Mouse (Mus musculus): ENCODE measurements around the gene Rora. TPM values are rescaled to one million over a fixed set of nuclear protein-coding genes. Genes with fewer than 3 reads are reported as not detected.

Gene Rora
- total RNA-seq, 2 experiments from 2014 or later = 0.17 TPM; not detected in 1

- ATAC-seq (replicated peaks; ENCODE audit: low FRiP score, poor library complexity, severe bottlenecking) = no peak
These were observed 502.4 kb downstream of the Rora start for GRCm38 (mm10) chr9:69155836-69156595.

GRCm38 (mm10) chr9:69160818-69161217 is 507.2 kb downstream of the Rora start:
- no peak for ATAC-seq (replicated peaks; ENCODE audit: low FRiP score, poor library complexity, severe bottlenecking)

GRCm38 (mm10) chr9:69164653-69165052 is 511.1 kb downstream of the Rora start:
- ATAC-seq (replicated peaks; ENCODE audit: low FRiP score, poor library complexity, severe bottlenecking) = no peak

DNA sequence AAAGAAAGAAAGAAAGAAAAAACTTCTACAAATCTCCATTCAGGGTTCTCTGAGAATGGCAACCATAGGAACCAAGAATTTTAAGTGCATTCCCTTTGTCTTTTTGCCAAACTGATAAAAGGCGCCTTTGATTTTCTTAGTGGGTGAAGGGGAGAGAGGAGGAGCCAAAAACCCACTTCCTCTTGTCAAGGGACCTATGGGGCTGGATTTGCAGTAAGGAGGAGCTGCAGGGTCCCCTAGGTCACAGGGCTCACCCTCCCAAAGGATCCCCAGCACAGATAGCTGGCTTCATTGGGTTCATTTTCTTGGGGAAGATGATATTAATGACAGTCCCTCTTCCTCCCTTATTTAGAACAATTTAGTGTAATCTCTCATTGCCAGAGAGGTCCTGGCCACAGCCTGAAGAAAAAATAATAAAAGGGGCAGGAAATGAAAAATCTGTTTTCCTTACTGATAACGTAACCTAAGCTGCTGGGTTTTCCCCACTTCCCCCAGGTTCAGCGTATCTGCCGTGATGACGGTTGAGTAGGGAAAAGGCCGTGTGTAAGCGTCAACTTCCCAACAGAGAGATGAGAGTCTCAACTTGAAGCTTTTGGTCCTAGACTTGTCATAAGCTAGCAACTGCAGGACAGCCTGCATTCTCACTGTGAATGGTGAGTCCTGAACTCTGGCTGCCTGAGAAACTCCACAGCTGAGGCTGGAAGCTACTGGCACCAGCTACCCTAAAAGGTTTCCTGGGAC is 511.7 kb downstream of the Rora start:
- no peak for ATAC-seq (replicated peaks; ENCODE audit: low FRiP score, poor library complexity, severe bottlenecking)

- ATAC-seq (replicated peaks; ENCODE audit: low FRiP score, poor library complexity, severe bottlenecking) = no peak
These were observed 520.5 kb downstream of the Rora start for GRCm38 (mm10) chr9:69174061-69174460.

GRCm38 (mm10) chr9:69174527-69175116 is 521.0 kb downstream of the Rora start:
- no peak for ATAC-seq (replicated peaks; ENCODE audit: low FRiP score, poor library complexity, severe bottlenecking)

DNA sequence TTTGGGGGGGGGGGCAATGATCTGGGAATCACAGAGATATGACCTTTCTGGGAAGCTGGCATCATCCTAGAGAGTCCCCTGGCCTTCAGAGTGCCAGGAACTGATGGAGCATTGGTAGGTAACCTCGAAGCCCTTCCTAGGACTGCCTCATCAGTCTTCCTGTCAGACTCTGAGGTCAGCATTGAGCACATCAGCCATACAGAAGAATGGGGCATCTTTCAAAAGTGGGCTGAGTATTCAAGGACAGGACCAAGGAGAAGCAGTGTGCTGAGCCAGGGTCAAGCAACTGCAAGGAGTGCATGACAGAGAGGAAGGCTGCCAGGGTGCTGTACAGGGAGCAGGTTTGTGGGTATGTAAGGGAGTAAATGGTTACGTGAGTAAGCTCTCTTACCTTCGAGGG is 523.4 kb downstream of the Rora start:
- no peak for ATAC-seq (replicated peaks; ENCODE audit: low FRiP score, poor library complexity, severe bottlenecking)

DNA sequence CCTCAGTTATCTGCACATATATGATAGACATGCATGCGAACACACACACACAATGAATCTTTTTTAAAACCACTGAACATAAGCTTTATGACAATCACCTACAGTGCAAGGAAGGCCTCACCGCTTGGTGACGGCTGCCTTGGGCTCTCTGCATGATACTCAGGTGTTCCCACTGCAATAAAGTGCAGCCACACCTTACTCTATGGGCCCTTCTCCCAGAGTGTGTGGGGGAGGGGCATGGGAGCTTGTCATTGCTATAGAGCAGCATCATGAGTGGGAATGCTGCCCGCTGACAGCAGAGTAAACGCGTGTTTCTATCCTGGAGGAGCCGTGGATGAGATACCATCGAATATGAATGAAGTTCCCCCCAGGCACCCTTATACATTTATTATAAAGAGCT is 525.6 kb downstream of the Rora start:
- no peak for ATAC-seq (replicated peaks; ENCODE audit: low FRiP score, poor library complexity, severe bottlenecking)

DNA sequence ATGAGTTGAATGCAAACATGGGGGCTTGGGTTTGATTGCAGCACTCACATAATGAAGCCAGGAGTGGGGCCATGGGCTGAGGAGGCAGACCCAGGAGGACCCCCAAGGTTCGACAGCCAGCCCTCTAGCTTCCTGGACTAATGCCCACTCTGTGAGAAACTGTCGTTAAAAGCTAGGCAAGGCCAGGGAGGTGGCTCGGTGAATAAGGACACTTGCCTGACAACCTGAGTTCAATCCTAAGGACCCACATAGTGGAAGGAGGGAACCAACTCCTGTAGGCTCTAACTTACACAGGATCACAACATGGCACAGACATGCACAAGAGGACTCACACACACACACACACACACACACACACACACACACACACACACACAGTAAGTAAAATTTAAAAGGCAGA is 527.4 kb downstream of the Rora start:
- no peak for ATAC-seq (replicated peaks; ENCODE audit: low FRiP score, poor library complexity, severe bottlenecking)

GRCm38 (mm10) chr9:69181411-69181810 is 527.8 kb downstream of the Rora start:
- ATAC-seq (replicated peaks; ENCODE audit: low FRiP score, poor library complexity, severe bottlenecking) = no peak

DNA sequence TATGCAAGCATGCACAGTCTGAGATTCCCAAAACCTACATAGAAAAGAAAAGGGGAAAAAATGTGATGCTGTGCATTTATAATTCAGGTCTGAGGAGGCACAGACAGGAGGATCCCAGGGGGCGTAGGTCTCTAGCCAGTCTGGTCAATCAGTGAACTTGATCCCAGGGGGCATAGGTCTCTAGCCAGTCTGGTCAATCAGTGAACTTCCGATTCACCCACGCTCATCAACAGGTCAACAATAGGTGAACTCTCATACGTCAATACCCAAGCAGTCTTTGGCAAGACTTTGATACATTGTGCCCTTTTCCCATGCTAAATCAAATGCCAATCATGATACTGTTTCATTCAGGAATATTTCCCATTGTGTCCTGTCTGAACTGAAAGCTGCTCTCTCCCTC is 530.3 kb downstream of the Rora start:
- ATAC-seq (replicated peaks; ENCODE audit: low FRiP score, poor library complexity, severe bottlenecking) = no peak

GRCm38 (mm10) chr9:69190726-69191125 is 537.1 kb downstream of the Rora start:
- ATAC-seq (replicated peaks; ENCODE audit: low FRiP score, poor library complexity, severe bottlenecking) = no peak

GRCm38 (mm10) chr9:69192446-69192845 is 538.9 kb downstream of the Rora start:
- ATAC-seq (replicated peaks; ENCODE audit: low FRiP score, poor library complexity, severe bottlenecking) = no peak

DNA sequence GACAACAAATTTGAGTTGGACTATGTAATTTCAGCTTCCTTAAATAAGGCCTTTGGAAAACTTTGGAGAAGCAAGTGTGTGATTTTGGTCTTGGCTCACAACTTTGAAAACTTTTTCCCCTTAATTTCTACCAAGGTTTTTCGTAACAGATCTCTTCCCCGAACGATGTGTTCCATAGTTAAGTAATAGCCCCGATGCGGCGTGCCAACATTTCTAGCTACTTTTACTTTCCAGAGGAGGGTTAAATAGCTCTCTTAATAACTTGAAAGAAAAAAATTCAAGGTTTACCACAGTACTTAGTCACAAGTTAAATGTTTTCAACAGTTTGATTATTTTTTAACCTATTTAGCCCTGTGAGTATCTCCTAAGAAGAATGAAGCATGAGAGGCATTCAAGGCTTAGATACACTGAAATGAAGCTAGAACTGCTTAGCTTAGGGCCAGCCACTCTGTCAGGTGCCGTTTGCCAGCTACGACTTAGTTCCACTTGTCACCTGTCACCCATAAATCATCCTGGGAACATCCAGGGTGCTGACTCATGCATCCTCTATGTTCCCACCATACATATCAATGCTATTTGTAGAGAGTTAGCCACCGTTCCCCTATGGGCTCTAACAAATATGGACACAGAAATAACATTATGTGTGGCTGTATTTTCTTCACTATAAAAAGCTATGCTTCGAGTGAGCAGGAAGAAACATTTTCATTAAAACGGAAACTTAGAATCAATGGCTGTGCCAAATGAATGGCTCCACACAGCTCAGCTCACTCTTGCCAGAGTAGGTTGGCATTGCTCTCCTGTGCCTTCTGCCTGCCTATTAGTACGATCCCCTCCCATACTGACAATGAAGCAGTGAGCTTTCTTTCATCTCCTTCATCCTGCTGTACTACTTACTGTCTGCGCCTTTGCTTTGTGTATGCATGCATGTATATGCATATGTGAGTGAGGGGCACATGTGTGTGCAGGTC is 541.3 kb downstream of the Rora start:
- ATAC-seq (replicated peaks; ENCODE audit: low FRiP score, poor library complexity, severe bottlenecking) = no peak

- no peak for ATAC-seq (replicated peaks; ENCODE audit: low FRiP score, poor library complexity, severe bottlenecking)
These were observed 560.2 kb downstream of the Rora start for GRCm38 (mm10) chr9:69213796-69214195.

GRCm38 (mm10) chr9:69224841-69225240 is 571.3 kb downstream of the Rora start:
- no peak for ATAC-seq (replicated peaks; ENCODE audit: low FRiP score, poor library complexity, severe bottlenecking)

GRCm38 (mm10) chr9:69226424-69226823 is 572.8 kb downstream of the Rora start:
- ATAC-seq (replicated peaks; ENCODE audit: low FRiP score, poor library complexity, severe bottlenecking) = no peak

- no peak for ATAC-seq (replicated peaks; ENCODE audit: low FRiP score, poor library complexity, severe bottlenecking)
These were observed 574.2 kb downstream of the Rora start for GRCm38 (mm10) chr9:69227806-69228205.

DNA sequence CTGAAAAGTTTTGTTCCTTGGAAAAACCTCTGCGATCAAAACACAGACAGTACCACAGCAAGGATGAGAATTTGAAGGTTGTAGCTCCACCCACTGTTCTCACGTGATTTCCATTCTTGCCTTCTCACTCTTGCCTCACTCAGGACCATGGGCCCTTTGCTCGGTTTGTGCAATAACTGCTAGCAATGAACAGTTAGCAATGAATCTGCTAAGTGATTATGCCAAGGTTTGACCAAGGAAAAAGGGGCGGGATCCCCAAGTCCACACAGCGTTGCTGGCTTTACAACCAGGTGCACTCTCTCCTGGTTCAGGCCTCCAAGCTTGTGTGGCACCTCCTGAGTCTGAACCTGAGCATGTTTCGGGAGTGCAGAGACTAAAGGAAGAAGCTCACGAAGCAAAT is 576.3 kb downstream of the Rora start:
- ATAC-seq (replicated peaks; ENCODE audit: low FRiP score, poor library complexity, severe bottlenecking) = no peak

- no peak for ATAC-seq (replicated peaks; ENCODE audit: low FRiP score, poor library complexity, severe bottlenecking)
These were observed 580.9 kb downstream of the Rora start for GRCm38 (mm10) chr9:69234526-69234925.
